Mouse (Mus musculus) ES-E14 (cell line): ENCODE results near the gene Gnas. TPM values are rescaled to one million over a fixed set of nuclear protein-coding genes. Genes with fewer than 3 reads are reported as not detected.

ENCODE experiments used
- DNase-seq: peaks from one replicate; pipeline ENCODE4 v3.0.0-alpha.2; 2013; ENCODE audit warnings: low read depth, low spot score
- H3K27ac ChIP-seq: 2 replicates; pipeline ENCODE4 v1.5.1; 2012; ENCODE audit warnings: low read depth, mild to moderate bottlenecking, low read length, moderate library complexity, mixed read lengths; ENCODE audit not compliant: poor library complexity, insufficient read depth, severe bottlenecking
- H3K36me3 ChIP-seq: 2 replicates; pipeline ENCODE4 v1.6.1; 2012; ENCODE audit warnings: mild to moderate bottlenecking, low read length, moderate library complexity, mixed read lengths; ENCODE audit not compliant: control insufficient read depth, poor library complexity, insufficient read depth, severe bottlenecking
- H3K4me1 ChIP-seq, 2 experiments: fragments of 150-350 bp in 1 of 2; sonication (generic) in 1 of 2; 2 replicates each; pipeline ENCODE4 v1.6.1; 2012; ENCODE audit warnings: low read length in 2 of 2, mild to moderate bottlenecking in 1 of 2, mixed read lengths in 1 of 2; ENCODE audit not compliant: control insufficient read depth in 2 of 2, insufficient read depth in 2 of 2, poor library complexity in 1 of 2
- H3K4me3 ChIP-seq, 2 experiments: fragments of 150-350 bp in 1 of 2; sonication (generic) in 1 of 2; 2 replicates each; pipeline ENCODE4 v1.5.1; 2012; ENCODE audit warnings: low read length in 2 of 2, low read depth in 1 of 2, mild to moderate bottlenecking in 1 of 2, mixed read lengths in 1 of 2; ENCODE audit not compliant: insufficient read depth in 1 of 2, poor library complexity in 1 of 2, severe bottlenecking in 1 of 2
- H3K9ac ChIP-seq: 2 replicates; pipeline ENCODE4 v1.6.1; 2012; ENCODE audit warnings: low read depth, mild to moderate bottlenecking, low read length, mixed read lengths; ENCODE audit not compliant: poor library complexity, insufficient read depth, severe bottlenecking
- H3K9me3 ChIP-seq: fragments of 150-350 bp; sonication (generic); 2 replicates; pipeline ENCODE4 v1.6.1; 2012; ENCODE audit warnings: low read depth, mild to moderate bottlenecking, low read length; ENCODE audit not compliant: control insufficient read depth, insufficient read depth
- CHD2 ChIP-seq: IDR thresholded peaks from 2 replicates; pipeline ENCODE4 v1.6.1; 2014; ENCODE audit warnings: mild to moderate bottlenecking, low read depth, low read length, inconsistent platforms
- HCFC1 ChIP-seq: IDR thresholded peaks from 2 replicates; pipeline ENCODE4 v1.6.1; 2012; ENCODE audit warnings: low read length, inconsistent platforms, borderline replicate concordance; ENCODE audit not compliant: insufficient read depth
- MAFK ChIP-seq: IDR thresholded peaks from 2 replicates; pipeline ENCODE4 v1.6.1; 2014; ENCODE audit warnings: mild to moderate bottlenecking, low read depth, low read length, inconsistent platforms; ENCODE audit not compliant: insufficient read depth
- ZC3H11A ChIP-seq: IDR thresholded peaks from 2 replicates; pipeline ENCODE4 v1.6.1; 2012; ENCODE audit warnings: low read depth, mild to moderate bottlenecking, inconsistent platforms, low read length, borderline replicate concordance
- ZNF384 ChIP-seq: IDR thresholded peaks from 2 replicates; pipeline ENCODE4 v1.6.1; 2012; ENCODE audit warnings: low read depth, low read length, inconsistent platforms
- in situ Hi-C, 2 experiments: fragments of 600-800 bp; cut with MboI; formaldehyde crosslinking; loops; one replicate each; pipeline ENCODE4 v1.15.1; 2025; ENCODE audit warnings: low sequenced_read_pairs in 2 of 2, inconsistent platforms in 1 of 2; ENCODE audit not compliant: unreplicated experiment in 2 of 2
- total RNA-seq: library from RNA; depleted of rRNA; stranded (reverse); fragments of 300-350 nt; gene quantifications from 2 replicates; pipeline ENCODE4 v1.2.3, GENCODE M21; 2012

The Gnas gene
- total RNA-seq, 1 experiment: 202 TPM

DNA sequence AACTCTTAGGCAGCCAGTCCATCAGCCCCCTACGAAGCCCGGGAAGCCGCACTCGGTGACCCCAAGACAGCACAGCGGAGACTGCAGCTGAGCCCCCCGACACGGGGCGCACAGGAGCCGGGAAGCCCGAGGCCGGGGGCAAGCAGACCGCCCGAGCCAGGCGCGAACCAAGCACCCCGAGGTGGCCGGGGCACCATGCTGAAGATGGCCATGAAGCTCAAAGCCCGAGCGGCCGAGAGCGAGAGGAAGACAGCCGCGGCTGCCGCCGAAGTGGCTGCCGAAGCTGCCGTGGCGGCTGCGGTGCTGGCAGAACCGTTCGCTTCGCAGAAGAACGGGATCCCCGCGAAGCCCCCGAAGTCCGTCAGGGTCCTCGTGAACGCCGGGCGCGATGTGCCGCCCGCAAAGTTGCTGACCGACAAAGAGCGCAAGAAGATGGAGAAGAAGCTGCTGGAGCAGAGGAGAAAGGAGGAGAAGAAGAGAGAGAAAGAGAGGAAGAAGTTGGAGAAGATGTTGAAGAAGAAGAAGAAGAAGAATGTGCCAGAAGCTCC is 44.3 kb downstream of the Gnas start:
- Histone ChIP-seq H3K9ac (no peak overlapping the region), H3K9me3 (no peaks in the 10 kb centered on the region), H3K27ac (no peak overlapping the region), H3K36me3 (no peaks in the 10 kb centered on the region), H3K4me3 (peak overlapping the region; percentile 62 to 97), H3K4me1 (peaks cover 0 to 2% of the 10 kb centered on the region in 2 experiments; a peak in 1 of 4 replicates)
- no peak for DNase-seq
- in situ Hi-C loops: no loop called here
- no peak for TF ChIP-seq CHD2
- no peak for TF ChIP-seq MAFK
- TF ChIP-seq ZC3H11A: no peak
- TF ChIP-seq HCFC1: no peak
- TF ChIP-seq ZNF384: no peak

DNA sequence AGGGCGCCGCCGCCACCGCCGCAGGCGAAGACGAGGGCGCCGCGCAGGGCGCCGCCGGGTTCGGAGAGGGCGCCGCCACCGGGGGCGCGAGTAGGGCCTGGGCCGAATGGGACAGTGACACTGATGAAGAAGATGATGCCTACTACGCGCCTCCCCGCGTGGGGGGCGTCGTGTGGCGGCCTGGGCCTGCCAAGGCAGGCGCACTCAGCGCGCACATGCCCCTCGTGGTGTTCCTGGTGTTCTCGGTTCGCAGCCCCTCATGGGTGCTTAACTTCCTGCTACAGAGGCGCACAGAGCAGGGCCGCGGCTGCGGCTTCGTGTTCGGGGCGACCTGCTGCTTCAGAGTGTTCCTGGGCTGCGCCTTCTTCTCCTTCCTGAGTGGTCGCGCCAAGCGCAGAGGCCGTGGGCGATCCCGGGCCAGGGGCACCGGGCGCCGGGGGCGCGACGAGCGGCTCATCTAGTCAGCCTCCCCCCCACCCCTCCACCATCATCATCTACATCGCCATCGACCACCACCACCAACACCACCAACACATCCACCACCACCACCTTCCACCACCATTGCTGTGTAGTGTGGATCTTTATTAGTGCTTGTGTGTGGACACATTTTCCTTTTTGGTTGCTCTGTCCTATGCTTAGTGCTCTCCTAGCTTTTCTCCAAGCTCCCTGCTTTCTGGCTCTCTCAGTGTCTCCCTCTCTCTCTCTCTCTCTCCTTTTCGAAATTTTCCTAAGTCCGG is 45.0 kb downstream of the Gnas start:
- Histone ChIP-seq H3K4me3 (peak overlapping the region; percentile 40 to 97), H3K27ac (no peak overlapping the region), H3K36me3 (no peaks in the 10 kb centered on the region), H3K4me1 (peaks cover 0 to 4% of the 10 kb centered on the region in 2 experiments; a peak in 1 of 4 replicates), H3K9me3 (no peaks in the 10 kb centered on the region), H3K9ac (peak overlapping the region; percentile 91)
- TF ChIP-seq ZNF384 (no peak), ZC3H11A (no peak), HCFC1 (no peak), CHD2 (no peak), MAFK (no peak)
- no peak for DNase-seq
- in situ Hi-C loops: no loop called here

DNA sequence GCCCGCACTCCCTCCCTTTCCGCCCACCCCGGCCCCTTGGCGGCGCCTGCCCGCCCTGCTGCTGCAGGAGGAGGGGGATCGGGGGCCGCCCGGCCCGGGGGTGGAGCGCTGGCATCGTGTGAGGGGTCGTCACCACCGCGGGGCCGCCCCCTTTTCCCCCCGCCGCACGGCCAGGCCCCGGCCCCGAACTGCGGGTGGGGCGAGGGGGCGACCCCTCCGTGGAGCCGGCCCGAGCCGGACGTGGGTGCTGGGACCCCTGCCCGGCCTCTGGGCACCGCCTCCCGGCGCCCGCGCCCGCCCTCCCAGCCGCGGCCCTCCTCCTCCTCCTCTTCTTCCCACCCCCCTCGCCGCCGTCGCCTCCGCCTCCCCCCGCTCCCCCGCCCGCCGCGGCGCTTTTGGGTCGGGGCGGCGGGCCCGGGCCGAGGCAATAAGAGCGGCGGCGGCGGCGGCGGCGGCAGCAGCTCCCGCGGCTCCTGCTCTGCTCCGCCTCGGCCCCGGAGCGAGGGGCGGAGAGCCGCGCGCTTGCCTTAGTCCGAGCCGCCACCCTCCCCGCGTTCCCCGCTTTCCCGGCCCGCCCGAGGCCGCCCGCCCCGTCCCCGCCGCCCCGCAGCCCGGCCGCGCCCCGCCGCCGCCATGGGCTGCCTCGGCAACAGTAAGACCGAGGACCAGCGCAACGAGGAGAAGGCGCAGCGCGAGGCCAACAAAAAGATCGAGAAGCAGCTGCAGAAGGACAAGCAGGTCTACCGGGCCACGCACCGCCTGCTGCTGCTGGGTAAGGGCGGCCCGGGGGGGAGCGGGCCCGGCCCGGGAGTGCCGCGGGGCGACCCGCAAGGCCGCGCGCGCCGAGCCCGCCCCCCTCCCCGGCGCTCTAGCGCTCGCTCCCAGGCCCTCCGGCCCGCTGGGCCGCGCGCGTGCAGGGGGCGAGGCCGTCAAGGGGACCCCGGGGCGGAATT is 45.8 kb downstream of the Gnas start:
- no peak for DNase-seq
- Histone ChIP-seq H3K9ac (peak overlapping the region; percentile 91), H3K4me1 (peaks cover 1 to 9% of the 10 kb centered on the region in 2 experiments; a peak in 2 of 4 replicates), H3K36me3 (no peaks in the 10 kb centered on the region; the same call in 1 of the 2 replicates), H3K27ac (peak overlapping the region; percentile 40; the same call in 1 of the 2 replicates), H3K9me3 (no peaks in the 10 kb centered on the region), H3K4me3 (peak overlapping the region; percentile 65 to 97)
- in situ Hi-C loops: no loop called here
- TF ChIP-seq ZC3H11A: no peak
- no peak for TF ChIP-seq MAFK
- TF ChIP-seq HCFC1: no peak
- TF ChIP-seq ZNF384: no peak
- no peak for TF ChIP-seq CHD2

DNA sequence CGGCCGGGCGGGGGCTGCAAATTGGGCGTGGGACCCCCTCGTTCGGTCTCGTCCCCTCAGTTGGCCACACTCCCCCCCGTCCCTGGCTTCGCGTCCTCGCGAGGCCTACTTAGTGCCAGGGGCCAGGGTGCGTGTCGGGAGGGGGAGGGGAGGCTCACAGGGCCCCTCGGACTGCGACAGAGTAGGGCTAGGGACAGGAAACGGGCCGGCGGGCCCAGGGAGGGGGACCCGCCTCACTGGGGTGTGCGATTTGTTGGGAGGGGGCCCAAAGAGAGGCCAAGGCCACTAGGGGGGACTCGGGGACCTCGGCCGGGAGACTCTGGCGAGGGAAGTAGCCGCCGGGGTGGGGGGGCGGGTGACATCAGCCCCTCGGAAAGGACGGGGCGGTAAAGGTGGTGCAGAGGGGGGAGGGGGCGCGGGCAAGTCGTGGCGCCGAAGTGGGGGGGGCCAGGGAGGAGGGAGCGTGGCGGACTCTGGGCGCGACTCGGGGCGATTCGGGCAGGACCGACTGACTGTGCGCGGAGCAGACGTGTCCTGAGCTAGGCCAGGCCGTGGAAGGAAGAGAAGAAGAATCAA is 46.6 kb downstream of the Gnas start:
- H3K36me3 ChIP-seq: no peaks in the 10 kb centered on the region; the same call in 1 of the 2 replicates

More for the DNA sequence above, 46.6 kb downstream of the Gnas start:
- Histone ChIP-seq H3K4me3 (peak overlapping the region; percentile 65 to 97), H3K9ac (peak overlapping the region; percentile 91), H3K4me1 (peaks cover 1 to 9% of the 10 kb centered on the region in 2 experiments; a peak in 2 of 4 replicates), H3K27ac (no peak overlapping the region), H3K9me3 (no peaks in the 10 kb centered on the region)
- TF ChIP-seq ZNF384 (no peak), HCFC1 (no peak), MAFK (no peak), ZC3H11A (no peak)
- in situ Hi-C loops: no loop called here
- no peak for DNase-seq
